Mouse (Mus musculus) E14TG2a.4 (cell line): ENCODE results near the gene Cdh12.

ENCODE experiments used
- CTCF ChIP-seq: conservative IDR thresholded peaks from 2 replicates; pipeline ENCODE4 v1.5.1; 2014; ENCODE audit warnings: low read length
- NANOG ChIP-seq: IDR thresholded peaks from 2 replicates; pipeline ENCODE4 v1.6.1; 2014; ENCODE audit warnings: borderline replicate concordance, low read length, mixed read lengths
- POU5F1 ChIP-seq: IDR thresholded peaks from 2 replicates; pipeline ENCODE4 v1.6.1; 2014; ENCODE audit warnings: low read length, borderline replicate concordance

DNA sequence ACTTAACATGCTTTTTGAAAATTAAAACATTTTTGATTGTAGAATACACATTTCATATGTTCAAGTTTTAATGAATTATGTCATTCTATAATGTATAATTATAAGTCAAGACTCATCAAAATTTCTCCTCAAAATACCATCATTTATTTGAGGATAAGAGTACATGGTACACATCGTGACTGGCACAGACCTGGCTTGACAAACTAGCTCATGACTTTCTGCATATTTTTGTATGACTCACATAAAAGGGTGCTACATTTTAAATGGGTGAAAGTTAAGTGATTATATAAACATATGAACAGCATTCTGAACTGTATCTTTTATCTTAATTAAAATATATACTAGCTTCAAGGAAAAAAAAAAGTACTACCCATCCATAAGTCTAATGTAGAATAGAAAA lies 643.8 kb downstream of the Cdh12 start:
- no peak for TF ChIP-seq CTCF
- no peak for TF ChIP-seq NANOG
- no peak for TF ChIP-seq POU5F1
